Mouse (Mus musculus) embryonic facial prominence, embryonic 11.5 days (tissue): ENCODE measurements around the gene Sik1. TPM values are rescaled to one million over a fixed set of nuclear protein-coding genes. Genes with fewer than 3 reads are reported as not detected.
A peak's percentile ranks its signal among the peaks of the same experiment; 100 is the strongest.
"Not testable (repeated sequence)": the region's sequence is repeated elsewhere in the genome, so short reads cannot be mapped to it uniquely, and the experiment has no call there.

Experiments
- ATAC-seq: fragments of 200-750 bp; cut with Nextera tagmentation; replicated peaks from 2 replicates; pipeline ENCODE4 v1.8.0; 2017; ENCODE audit warnings: low read depth; ENCODE audit not compliant: insufficient number of reproducible peaks, low FRiP score, low TSS enrichment
- DNase-seq: peaks from one replicate; pipeline ENCODE4 v3.0.0-alpha.2; 2015; ENCODE audit warnings: low spot score
- H3K27ac ChIP-seq: fragments of 300-500 bp; sonication (generic); replicated peaks from 2 replicates; pipeline ENCODE4 v1.5.1; 2014; ENCODE audit warnings: mild to moderate bottlenecking, low read depth, low read length, control low read depth
- H3K27me3 ChIP-seq: fragments of 300-500 bp; sonication (generic); 2 replicates; pipeline ENCODE4 v1.6.1; 2014; ENCODE audit warnings: mild to moderate bottlenecking, low read length, moderate library complexity, mixed read lengths; ENCODE audit not compliant: control insufficient read depth, insufficient read depth
- H3K36me3 ChIP-seq: fragments of 300-500 bp; sonication (generic); replicated peaks from 2 replicates; pipeline ENCODE4 v1.6.1; 2014; ENCODE audit warnings: low read depth, mild to moderate bottlenecking, low read length, moderate library complexity, mixed read lengths; ENCODE audit not compliant: control insufficient read depth, insufficient read depth
- H3K4me1 ChIP-seq: fragments of 300-500 bp; sonication (generic); 2 replicates; pipeline ENCODE4 v1.6.1; 2014; ENCODE audit warnings: low read length, mixed read lengths; ENCODE audit not compliant: control insufficient read depth, insufficient read depth
- H3K4me2 ChIP-seq: fragments of 300-500 bp; sonication (generic); 2 replicates; pipeline ENCODE4 v1.6.1; 2014; ENCODE audit warnings: low read depth, mild to moderate bottlenecking, control low read depth, low read length, moderate library complexity
- H3K4me3 ChIP-seq: fragments of 300-500 bp; sonication (generic); 2 replicates; pipeline ENCODE4 v1.5.1; 2014; ENCODE audit warnings: low read depth, low read length, control low read depth
- H3K9ac ChIP-seq: fragments of 300-500 bp; sonication (generic); replicated peaks from 2 replicates; pipeline ENCODE4 v1.6.1; 2014; ENCODE audit warnings: mild to moderate bottlenecking, control low read depth, low read length
- H3K9me3 ChIP-seq: fragments of 300-500 bp; sonication (generic); replicated peaks from 2 replicates; pipeline ENCODE4 v1.6.1; 2016; ENCODE audit warnings: mild to moderate bottlenecking, low read length, inconsistent platforms, mixed read lengths; ENCODE audit not compliant: control insufficient read depth
- WGBS: fragments of 180-500 bp; shearing (Covaris S2); extraction: QIAGEN DNeasy Blood & Tissue Kit; methylation state at CpG from one replicate; pipeline ENCODE4 v1.1.7; 2014; 5-methylcytosine and 5-hydroxymethylcytosine counted together
- polyA plus RNA-seq: library from polyadenylated mRNA; unstranded; fragments of >200 nt; fragmentation: Nextera tagmentation; extraction: Ambion mirVana; gene quantifications from 2 replicates; pipeline ENCODE4 v1.2.1, GENCODE M21; 2014

The Sik1 gene
- polyA plus RNA-seq, 1 experiment from 2014 or later, result 10.5 TPM

GRCm38 (mm10) chr17:31884676-31885075 lies 29.1 kb upstream of the Sik1 start:
- not testable (repeated sequence) for H3K4me1 ChIP-seq, H3K9me3 ChIP-seq, H3K27me3 ChIP-seq, H3K9ac ChIP-seq, H3K4me3 ChIP-seq, H3K4me2 ChIP-seq, ATAC-seq, H3K36me3 ChIP-seq, DNase-seq, H3K27ac ChIP-seq
- WGBS, result 82% methylated on average over 1 of the region's 1 CpGs

GRCm38 (mm10) chr17:31879406-31879805 lies 23.8 kb upstream of the Sik1 start:
- Histone ChIP-seq H3K4me1 (no peaks in the 10 kb centered on the region), H3K9me3 (no peaks in the 10 kb centered on the region), H3K36me3 (no peaks in the 10 kb centered on the region), H3K4me3 (no peak overlapping the region), H3K27me3 (no peaks in the 10 kb centered on the region), H3K4me2 (no peak overlapping the region), H3K27ac (no peak overlapping the region), H3K9ac (no peak overlapping the region)
- ATAC-seq, result no peak
- 79% methylated on average over 10 of the region's 10 CpGs for WGBS
- no peak for DNase-seq

- no peaks in the 10 kb centered on the region for H3K27me3 ChIP-seq
- peak overlapping the region; percentile 14; the same call in 1 of the 2 replicates for H3K27ac ChIP-seq
- DNase-seq, result no peak
- H3K4me2 ChIP-seq, result no peak overlapping the region
- H3K9ac ChIP-seq, result no peak overlapping the region
- H3K36me3 ChIP-seq, result no peaks in the 10 kb centered on the region
- no peaks in the 10 kb centered on the region for H3K9me3 ChIP-seq
- H3K4me3 ChIP-seq, result no peak overlapping the region
- ATAC-seq, result no peak
- no peaks in the 10 kb centered on the region for H3K4me1 ChIP-seq
- whole genome bisulfite sequencing, result 59% methylated on average over 14 of the region's 14 CpGs
Measured at GRCm38 (mm10) chr17:31877650-31878141, 22.1 kb upstream of the Sik1 start.

- Histone ChIP-seq H3K4me3 (no peak overlapping the region), H3K4me1 (no peaks in the 10 kb centered on the region), H3K9ac (no peak overlapping the region), H3K4me2 (no peak overlapping the region), H3K27ac (no peak overlapping the region), H3K27me3 (no peaks in the 10 kb centered on the region), H3K36me3 (no peaks in the 10 kb centered on the region), H3K9me3 (no peaks in the 10 kb centered on the region)
- ATAC-seq (no peak), DNase-seq (no peak)
- 61% methylated on average over 4 of the region's 4 CpGs for WGBS
Measured at GRCm38 (mm10) chr17:31877181-31877581, 21.6 kb upstream of the Sik1 start.

- Histone ChIP-seq H3K4me3 (no peak overlapping the region), H3K36me3 (no peaks in the 10 kb centered on the region)
Measured at GRCm38 (mm10) chr17:31876775-31877174, 21.2 kb upstream of the Sik1 start.

GRCm38 (mm10) chr17:31875326-31875930 lies 19.8 kb upstream of the Sik1 start:
- Histone ChIP-seq H3K36me3 (no peaks in the 10 kb centered on the region), H3K9ac (no peak overlapping the region), H3K9me3 (no peaks in the 10 kb centered on the region), H3K27me3 (no peaks in the 10 kb centered on the region), H3K4me1 (peaks cover 5% of the 10 kb centered on the region; the same call in 1 of the 2 replicates), H3K27ac (no peak overlapping the region), H3K4me2 (no peak overlapping the region), H3K4me3 (no peak overlapping the region)
- DNase-seq (no peak), ATAC-seq (no peak)
- WGBS, result 78% methylated on average over 10 of the region's 10 CpGs

More at GRCm38 (mm10) chr17:31876775-31877174, 21.2 kb upstream of the Sik1 start:
- no peaks in the 10 kb centered on the region for H3K4me1 ChIP-seq
- H3K9ac ChIP-seq, result no peak overlapping the region
- H3K27ac ChIP-seq, result no peak overlapping the region
- no peak overlapping the region for H3K4me2 ChIP-seq
- 35% methylated on average over 3 of the region's 3 CpGs for WGBS
- H3K27me3 ChIP-seq, result no peaks in the 10 kb centered on the region
- ATAC-seq (no peak), DNase-seq (no peak)
- no peaks in the 10 kb centered on the region for H3K9me3 ChIP-seq

- Histone ChIP-seq H3K4me1 (peaks cover 5% of the 10 kb centered on the region; the same call in 1 of the 2 replicates), H3K4me2 (no peak overlapping the region), H3K4me3 (no peak overlapping the region), H3K9me3 (no peaks in the 10 kb centered on the region), H3K27ac (no peak overlapping the region), H3K9ac (no peak overlapping the region), H3K27me3 (no peaks in the 10 kb centered on the region), H3K36me3 (no peaks in the 10 kb centered on the region)
- ATAC-seq (no peak), DNase-seq (no peak)
- WGBS, result 84% methylated on average over 12 of the region's 12 CpGs
Measured at GRCm38 (mm10) chr17:31874691-31875090, 19.1 kb upstream of the Sik1 start.

GRCm38 (mm10) chr17:31873973-31874372 lies 18.4 kb upstream of the Sik1 start:
- H3K9ac ChIP-seq, result no peak overlapping the region
- H3K4me2 ChIP-seq, result no peak overlapping the region
- no peak overlapping the region for H3K4me3 ChIP-seq
- no peaks in the 10 kb centered on the region for H3K27me3 ChIP-seq
- H3K9me3 ChIP-seq, result no peaks in the 10 kb centered on the region
- no peaks in the 10 kb centered on the region for H3K36me3 ChIP-seq
- WGBS, result 58% methylated on average over 8 of the region's 8 CpGs
- ATAC-seq, result no peak
- DNase-seq, result no peak
- H3K4me1 ChIP-seq, result peaks cover 5% of the 10 kb centered on the region; the same call in 1 of the 2 replicates
- H3K27ac ChIP-seq, result no peak overlapping the region
